Mouse (Mus musculus): ENCODE results near the gene Rmnd5b. TPM values are rescaled to one million over a fixed set of nuclear protein-coding genes. Genes with fewer than 3 reads are reported as not detected.

Rmnd5b gene
- polyA plus RNA-seq, 1 experiment from 2014 or later = 82.7 TPM

GRCm38 (mm10) chr11:51593849-51594248 is 41.8 kb downstream of the Rmnd5b start:
- Histone ChIP-seq H3K4me2 (ENCODE audit: low read length) (no peak overlapping the region), H3K27ac (ENCODE audit: low read length) (no peak overlapping the region), H3K9ac (ENCODE audit: low read depth, low read length) (no peak overlapping the region), H3K4me1 (ENCODE audit: control insufficient read depth, insufficient read depth, low read length) (peaks cover 2% of the 10 kb centered on the region; the same call in 1 of the 2 replicates), H3K27me3 (ENCODE audit: control insufficient read depth, insufficient read depth, low read depth, low read length) (no peaks in the 10 kb centered on the region), H3K9me3 (replicated peaks; ENCODE audit: control insufficient read depth, low read length, poor library complexity, severe bottlenecking) (no peaks in the 10 kb centered on the region), H3K4me3 (ENCODE audit: low read depth, low read length) (no peak overlapping the region), H3K36me3 (ENCODE audit: control insufficient read depth, insufficient read depth, low read length) (peaks cover 43% of the 10 kb centered on the region)
- WGBS = 89% methylated on average over 6 of the region's 6 CpGs
- no peak for ATAC-seq

GRCm38 (mm10) chr11:51593368-51593767 is 42.3 kb downstream of the Rmnd5b start:
- Histone ChIP-seq H3K27ac (ENCODE audit: low read length) (no peak overlapping the region), H3K9me3 (replicated peaks; ENCODE audit: control insufficient read depth, low read length, poor library complexity, severe bottlenecking) (no peaks in the 10 kb centered on the region), H3K36me3 (ENCODE audit: control insufficient read depth, insufficient read depth, low read length) (peaks cover 39% of the 10 kb centered on the region), H3K9ac (ENCODE audit: low read depth, low read length) (no peak overlapping the region), H3K4me3 (ENCODE audit: low read depth, low read length) (no peak overlapping the region), H3K4me2 (ENCODE audit: low read length) (no peak overlapping the region), H3K4me1 (ENCODE audit: control insufficient read depth, insufficient read depth, low read length) (peaks cover 2% of the 10 kb centered on the region; the same call in 1 of the 2 replicates), H3K27me3 (ENCODE audit: control insufficient read depth, insufficient read depth, low read depth, low read length) (no peaks in the 10 kb centered on the region)
- ATAC-seq = no peak
- 89% methylated on average over 4 of the region's 4 CpGs for WGBS

DNA sequence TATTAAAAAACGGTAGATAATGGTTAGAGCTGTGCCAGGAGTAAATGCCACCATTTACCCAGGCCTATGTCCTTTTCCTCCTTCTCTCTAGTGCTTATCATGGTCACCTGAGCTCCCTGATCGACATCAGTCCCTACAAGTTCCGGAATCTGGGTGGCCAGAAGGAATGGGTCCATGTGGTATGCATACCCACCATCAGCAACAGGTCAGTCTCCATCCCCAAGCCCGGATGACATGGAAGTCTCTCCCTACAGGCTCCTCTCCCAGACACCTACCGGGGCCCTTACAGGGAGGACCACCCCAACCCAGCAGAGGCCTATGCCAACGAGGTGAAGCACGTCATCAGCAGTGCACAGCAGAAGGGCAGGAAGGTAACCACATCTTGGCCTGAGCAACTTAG is 43.8 kb downstream of the Rmnd5b start:
- 91% methylated on average over 7 of the region's 7 CpGs for WGBS
- H3K4me1 ChIP-seq (ENCODE audit: control insufficient read depth, insufficient read depth, low read length) = no peaks in the 10 kb centered on the region
- no peaks in the 10 kb centered on the region for H3K9me3 ChIP-seq (replicated peaks; ENCODE audit: control insufficient read depth, low read length, poor library complexity, severe bottlenecking)
- no peaks in the 10 kb centered on the region for H3K27me3 ChIP-seq (ENCODE audit: control insufficient read depth, insufficient read depth, low read depth, low read length)
- H3K36me3 ChIP-seq (ENCODE audit: control insufficient read depth, insufficient read depth, low read length) = peaks cover 39% of the 10 kb centered on the region
- ATAC-seq = no peak
- H3K27ac ChIP-seq (ENCODE audit: low read length) = no peak overlapping the region
- H3K4me2 ChIP-seq (ENCODE audit: low read length) = no peak overlapping the region
- H3K9ac ChIP-seq (ENCODE audit: low read depth, low read length) = no peak overlapping the region
- H3K4me3 ChIP-seq (ENCODE audit: low read depth, low read length) = no peak overlapping the region

- Histone ChIP-seq H3K36me3 (ENCODE audit: control insufficient read depth, insufficient read depth, low read length) (peaks cover 40% of the 10 kb centered on the region), H3K4me3 (ENCODE audit: low read depth, low read length) (no peak overlapping the region), H3K9me3 (replicated peaks; ENCODE audit: control insufficient read depth, low read length, poor library complexity, severe bottlenecking) (no peaks in the 10 kb centered on the region)
Observed at GRCm38 (mm10) chr11:51591168-51591567, 44.5 kb downstream of the Rmnd5b start.

DNA sequence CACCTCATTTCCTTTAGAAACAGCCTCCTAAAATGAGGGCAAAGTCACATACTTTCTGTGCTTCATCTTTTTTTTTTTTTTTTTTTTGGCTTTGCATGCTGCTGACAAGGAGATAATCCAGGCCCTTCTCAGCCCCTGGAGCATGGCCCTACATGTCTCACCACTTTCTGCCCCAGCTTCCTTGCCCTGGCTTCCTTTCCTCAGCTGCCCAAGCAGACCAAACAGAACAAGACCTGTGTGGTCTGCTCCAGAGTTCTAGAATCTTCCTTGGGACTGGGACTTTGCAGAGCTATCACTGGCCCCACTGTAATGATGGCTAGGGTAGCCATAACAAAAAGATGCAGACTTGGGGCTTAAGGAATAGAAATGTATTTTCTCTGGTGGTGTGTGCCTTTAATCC is 45.7 kb downstream of the Rmnd5b start:
- H3K9ac ChIP-seq (ENCODE audit: low read depth, low read length) = no peak overlapping the region
- no peak overlapping the region for H3K27ac ChIP-seq (ENCODE audit: low read length)
- H3K27me3 ChIP-seq (ENCODE audit: control insufficient read depth, insufficient read depth, low read depth, low read length) = no peaks in the 10 kb centered on the region
- no peak overlapping the region for H3K4me2 ChIP-seq (ENCODE audit: low read length)
- no peak overlapping the region for H3K4me3 ChIP-seq (ENCODE audit: low read depth, low read length)
- H3K36me3 ChIP-seq (ENCODE audit: control insufficient read depth, insufficient read depth, low read length) = peaks cover 30% of the 10 kb centered on the region
- H3K9me3 ChIP-seq (replicated peaks; ENCODE audit: control insufficient read depth, low read length, poor library complexity, severe bottlenecking) = no peaks in the 10 kb centered on the region
- ATAC-seq = no peak
- H3K4me1 ChIP-seq (ENCODE audit: control insufficient read depth, insufficient read depth, low read length) = peaks cover 8% of the 10 kb centered on the region

More at GRCm38 (mm10) chr11:51591168-51591567, 44.5 kb downstream of the Rmnd5b start:
- Histone ChIP-seq H3K4me1 (ENCODE audit: control insufficient read depth, insufficient read depth, low read length) (no peaks in the 10 kb centered on the region), H3K4me2 (ENCODE audit: low read length) (no peak overlapping the region), H3K9ac (ENCODE audit: low read depth, low read length) (no peak overlapping the region), H3K27me3 (ENCODE audit: control insufficient read depth, insufficient read depth, low read depth, low read length) (no peaks in the 10 kb centered on the region), H3K27ac (ENCODE audit: low read length) (no peak overlapping the region)
- WGBS = 82% methylated on average over 7 of the region's 7 CpGs
- no peak for ATAC-seq

DNA sequence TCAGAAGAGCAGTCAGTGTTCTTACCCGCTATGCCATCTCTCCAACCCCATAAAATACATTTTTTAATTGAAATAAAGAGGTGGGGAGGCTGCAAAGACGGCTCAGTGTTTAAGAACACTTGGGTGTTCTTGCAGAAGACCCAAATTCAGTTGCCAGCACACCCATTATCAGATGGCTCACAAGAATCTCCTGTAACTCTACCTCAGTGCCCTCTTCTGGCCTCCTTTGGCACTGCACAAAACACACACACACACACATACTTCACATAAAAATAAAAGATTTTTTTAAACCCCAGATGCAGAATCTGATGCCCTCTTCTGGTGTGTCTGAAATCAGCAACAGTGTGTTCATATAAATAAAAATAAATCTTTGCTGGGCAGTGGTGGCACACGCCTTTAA is 46.9 kb downstream of the Rmnd5b start:
- Histone ChIP-seq H3K4me3 (ENCODE audit: low read depth, low read length) (no peak overlapping the region), H3K4me1 (ENCODE audit: control insufficient read depth, insufficient read depth, low read length) (peaks cover 12% of the 10 kb centered on the region), H3K27ac (ENCODE audit: low read length) (no peak overlapping the region), H3K27me3 (ENCODE audit: control insufficient read depth, insufficient read depth, low read depth, low read length) (no peaks in the 10 kb centered on the region), H3K4me2 (ENCODE audit: low read length) (no peak overlapping the region), H3K36me3 (ENCODE audit: control insufficient read depth, insufficient read depth, low read length) (peaks cover 30% of the 10 kb centered on the region), H3K9me3 (replicated peaks; ENCODE audit: control insufficient read depth, low read length, poor library complexity, severe bottlenecking) (no peaks in the 10 kb centered on the region), H3K9ac (ENCODE audit: low read depth, low read length) (no peak overlapping the region)
- no peak for ATAC-seq
- WGBS = 96% methylated on average over 3 of the region's 3 CpGs

- H3K27me3 ChIP-seq (ENCODE audit: control insufficient read depth, insufficient read depth, low read depth, low read length) = no peaks in the 10 kb centered on the region
- ATAC-seq = no peak
- peaks cover 16% of the 10 kb centered on the region for H3K4me1 ChIP-seq (ENCODE audit: control insufficient read depth, insufficient read depth, low read length)
- 86% methylated on average over 1 of the region's 1 CpGs for WGBS
- no peak overlapping the region for H3K27ac ChIP-seq (ENCODE audit: low read length)
- H3K9me3 ChIP-seq (replicated peaks; ENCODE audit: control insufficient read depth, low read length, poor library complexity, severe bottlenecking) = no peaks in the 10 kb centered on the region
- no peak overlapping the region for H3K4me2 ChIP-seq (ENCODE audit: low read length)
- H3K4me3 ChIP-seq (ENCODE audit: low read depth, low read length) = no peak overlapping the region
- no peak overlapping the region for H3K9ac ChIP-seq (ENCODE audit: low read depth, low read length)
- peaks cover 26% of the 10 kb centered on the region for H3K36me3 ChIP-seq (ENCODE audit: control insufficient read depth, insufficient read depth, low read length)
Observed at GRCm38 (mm10) chr11:51587059-51587458, 48.6 kb downstream of the Rmnd5b start.

GRCm38 (mm10) chr11:51586411-51586810 is 49.3 kb downstream of the Rmnd5b start:
- Histone ChIP-seq H3K4me3 (ENCODE audit: low read depth, low read length) (no peak overlapping the region), H3K4me1 (ENCODE audit: control insufficient read depth, insufficient read depth, low read length) (peaks cover 16% of the 10 kb centered on the region), H3K9ac (ENCODE audit: low read depth, low read length) (no peak overlapping the region), H3K36me3 (ENCODE audit: control insufficient read depth, insufficient read depth, low read length) (peaks cover 26% of the 10 kb centered on the region), H3K9me3 (replicated peaks; ENCODE audit: control insufficient read depth, low read length, poor library complexity, severe bottlenecking) (no peaks in the 10 kb centered on the region), H3K4me2 (ENCODE audit: low read length) (no peak overlapping the region), H3K27ac (ENCODE audit: low read length) (no peak overlapping the region), H3K27me3 (ENCODE audit: control insufficient read depth, insufficient read depth, low read depth, low read length) (no peaks in the 10 kb centered on the region)
- no peak for ATAC-seq
- 93% methylated on average over 13 of the region's 13 CpGs for WGBS

- no peaks in the 10 kb centered on the region for H3K9me3 ChIP-seq (replicated peaks; ENCODE audit: control insufficient read depth, low read length, poor library complexity, severe bottlenecking)
- H3K9ac ChIP-seq (ENCODE audit: low read depth, low read length) = peak overlapping the region; percentile 82; the same call in 1 of the 2 replicates
- H3K4me2 ChIP-seq (ENCODE audit: low read length) = peak overlapping the region; percentile 92
- peak; percentile 9 for ATAC-seq
- peaks cover 16% of the 10 kb centered on the region for H3K4me1 ChIP-seq (ENCODE audit: control insufficient read depth, insufficient read depth, low read length)
- no peaks in the 10 kb centered on the region for H3K27me3 ChIP-seq (ENCODE audit: control insufficient read depth, insufficient read depth, low read depth, low read length)
- 65% methylated on average over 8 of the region's 8 CpGs for WGBS
- 0 out of 2 replicates have a peak overlapping the region, but pooled peaks have one; percentile 91 for H3K27ac ChIP-seq (ENCODE audit: low read length)
- no peak overlapping the region; the same call in 1 of the 2 replicates for H3K4me3 ChIP-seq (ENCODE audit: low read depth, low read length)
- H3K36me3 ChIP-seq (ENCODE audit: control insufficient read depth, insufficient read depth, low read length) = peaks cover 20% of the 10 kb centered on the region
Observed at GRCm38 (mm10) chr11:51585608-51586252, 50.0 kb downstream of the Rmnd5b start.

Measured in midbrain, embryonic 16.5 days (tissue).